Mouse (Mus musculus) hindbrain, embryonic 15.5 days (tissue): ENCODE measurements around the gene Tmem144. TPM values are rescaled to one million over a fixed set of nuclear protein-coding genes. Genes with fewer than 3 reads are reported as not detected.

Experiments used
- ATAC-seq: fragments of 200-750 bp; cut with Nextera tagmentation; 2 replicates; pipeline ENCODE4 v1.8.0; 2017; ENCODE audit warnings: low read depth, moderate number of reproducible peaks, moderate TSS enrichment; ENCODE audit not compliant: low FRiP score
- H3K27ac ChIP-seq: fragments of 300-500 bp; sonication (generic); replicated peaks from 2 replicates; pipeline ENCODE4 v1.5.1; 2015; ENCODE audit warnings: mild to moderate bottlenecking, inconsistent platforms
- H3K27me3 ChIP-seq: fragments of 300-500 bp; sonication (generic); 2 replicates; pipeline ENCODE4 v1.6.1; 2015; ENCODE audit warnings: control low read depth, inconsistent platforms
- H3K36me3 ChIP-seq: fragments of 300-500 bp; sonication (generic); 2 replicates; pipeline ENCODE4 v1.6.1; 2015; ENCODE audit warnings: control low read depth, inconsistent platforms
- H3K4me1 ChIP-seq: fragments of 300-500 bp; sonication (generic); replicated peaks from 2 replicates; pipeline ENCODE4 v1.6.1; 2015; ENCODE audit warnings: control low read depth, inconsistent platforms
- H3K4me2 ChIP-seq: fragments of 300-500 bp; sonication (generic); 2 replicates; pipeline ENCODE4 v1.6.1; 2015; ENCODE audit warnings: moderate library complexity, mild to moderate bottlenecking, inconsistent platforms
- H3K4me3 ChIP-seq: fragments of 300-500 bp; sonication (generic); 2 replicates; pipeline ENCODE4 v1.5.1; 2015; ENCODE audit warnings: mild to moderate bottlenecking, inconsistent platforms
- H3K9ac ChIP-seq: fragments of 300-500 bp; sonication (generic); 2 replicates; pipeline ENCODE4 v1.6.1; 2015; ENCODE audit warnings: inconsistent platforms
- H3K9me3 ChIP-seq: fragments of 300-500 bp; sonication (generic); 2 replicates; pipeline ENCODE4 v1.6.1; 2016; ENCODE audit warnings: control low read depth, inconsistent platforms
- WGBS: fragments of 180-500 bp; shearing (Covaris S2); methylation state at CpG from one replicate; pipeline ENCODE4 v1.1.7; 2015; 5-methylcytosine and 5-hydroxymethylcytosine counted together
- polyA plus RNA-seq: library from polyadenylated mRNA; unstranded; fragments of >200 nt; fragmentation: Nextera tagmentation; extraction: Ambion mirVana; gene quantifications from 2 replicates; pipeline ENCODE4 v1.2.1, GENCODE M21; 2015

The Tmem144 gene
- polyA plus RNA-seq, 1 experiment from 2014 or later, result 1.5 TPM

- no peak for ATAC-seq
Measured at GRCm38 (mm10) chr3:79884761-79885189, 32.2 kb upstream of the Tmem144 start.

GRCm38 (mm10) chr3:79884305-79884704, 31.7 kb upstream of the Tmem144 start, which contains the start of gene Fam198b:
Gene Fam198b, plus strand, starts transcription at chr3:79884533.
- Histone ChIP-seq H3K9me3 (no peaks in the 10 kb centered on the region), H3K9ac (no peak within 1 kb of the TSS), H3K27me3 (no peaks in the 10 kb centered on the region), H3K4me1 (peaks cover 12% of the 10 kb centered on the region; the same call in 1 of the 2 replicates), H3K36me3 (no peaks in the 10 kb centered on the region), H3K4me2 (peak within 1 kb of the TSS; percentile 40; the same call in 1 of the 2 replicates), H3K4me3 (0 out of 2 replicates have a peak within 1 kb of the TSS, but pooled peaks have one; percentile 6), H3K27ac (no peak within 1 kb of the TSS)
- no peak for ATAC-seq
- WGBS, result 61% methylated on average over 5 of the region's 5 CpGs

More at GRCm38 (mm10) chr3:79884761-79885189, 32.2 kb upstream of the Tmem144 start:
- Histone ChIP-seq H3K4me1 (peaks cover 12% of the 10 kb centered on the region; the same call in 1 of the 2 replicates), H3K9ac (no peak overlapping the region), H3K27ac (no peak overlapping the region), H3K27me3 (no peaks in the 10 kb centered on the region), H3K36me3 (no peaks in the 10 kb centered on the region), H3K4me3 (0 out of 2 replicates have a peak overlapping the region, but pooled peaks have one; percentile 6), H3K4me2 (peak overlapping the region; percentile 40; the same call in 1 of the 2 replicates), H3K9me3 (no peaks in the 10 kb centered on the region)
- WGBS, result 42% methylated on average over 9 of the region's 9 CpGs

GRCm38 (mm10) chr3:79883092-79883491, 30.5 kb upstream of the Tmem144 start:
- Histone ChIP-seq H3K4me2 (no peak overlapping the region), H3K9me3 (no peaks in the 10 kb centered on the region), H3K36me3 (no peaks in the 10 kb centered on the region), H3K27ac (no peak overlapping the region), H3K4me1 (peaks cover 12% of the 10 kb centered on the region; the same call in 1 of the 2 replicates), H3K27me3 (no peaks in the 10 kb centered on the region), H3K4me3 (no peak overlapping the region), H3K9ac (no peak overlapping the region)
- no peak for ATAC-seq
- WGBS, result 40% methylated on average over 7 of the region's 7 CpGs

- Histone ChIP-seq H3K4me1 (peaks cover 4% of the 10 kb centered on the region; the same call in 1 of the 2 replicates), H3K27me3 (no peaks in the 10 kb centered on the region), H3K4me3 (no peak overlapping the region), H3K4me2 (no peak overlapping the region), H3K9ac (no peak overlapping the region), H3K9me3 (no peaks in the 10 kb centered on the region), H3K27ac (no peak overlapping the region), H3K36me3 (no peaks in the 10 kb centered on the region)
- 61% methylated on average over 2 of the region's 2 CpGs for whole genome bisulfite sequencing
- no peak for ATAC-seq
Measured at GRCm38 (mm10) chr3:79881645-79882044, 29.1 kb upstream of the Tmem144 start.

GRCm38 (mm10) chr3:79879246-79879645, 26.7 kb upstream of the Tmem144 start:
- Histone ChIP-seq H3K27me3 (no peaks in the 10 kb centered on the region), H3K9ac (no peak overlapping the region), H3K36me3 (no peaks in the 10 kb centered on the region), H3K4me1 (no peaks in the 10 kb centered on the region), H3K9me3 (no peaks in the 10 kb centered on the region), H3K4me2 (no peak overlapping the region), H3K4me3 (no peak overlapping the region), H3K27ac (no peak overlapping the region)
- WGBS, result 59% methylated on average over 9 of the region's 9 CpGs
- no peak for ATAC-seq

GRCm38 (mm10) chr3:79878350-79878749, 25.8 kb upstream of the Tmem144 start:
- no peak overlapping the region for H3K9ac ChIP-seq
- H3K4me2 ChIP-seq, result no peak overlapping the region
- no peaks in the 10 kb centered on the region for H3K9me3 ChIP-seq
- H3K4me1 ChIP-seq, result no peaks in the 10 kb centered on the region
- H3K27ac ChIP-seq, result no peak overlapping the region
- WGBS, result 73% methylated on average over 3 of the region's 3 CpGs
- no peak overlapping the region for H3K4me3 ChIP-seq
- no peak for ATAC-seq
- no peaks in the 10 kb centered on the region for H3K27me3 ChIP-seq
- H3K36me3 ChIP-seq, result no peaks in the 10 kb centered on the region

GRCm38 (mm10) chr3:79875471-79875870, 22.9 kb upstream of the Tmem144 start:
- H3K4me3 ChIP-seq, result no peak overlapping the region
- H3K27ac ChIP-seq, result no peak overlapping the region
- H3K4me2 ChIP-seq, result no peak overlapping the region
- 91% methylated on average over 5 of the region's 5 CpGs for WGBS
- no peak overlapping the region for H3K9ac ChIP-seq
- no peaks in the 10 kb centered on the region for H3K4me1 ChIP-seq
- H3K36me3 ChIP-seq, result no peaks in the 10 kb centered on the region
- no peaks in the 10 kb centered on the region for H3K27me3 ChIP-seq
- H3K9me3 ChIP-seq, result no peaks in the 10 kb centered on the region
- ATAC-seq, result no peak

- H3K27me3 ChIP-seq, result no peaks in the 10 kb centered on the region
- ATAC-seq, result peak; percentile 88
- no peak overlapping the region for H3K4me2 ChIP-seq
- 26% methylated on average over 1 of the region's 1 CpGs for WGBS
- no peaks in the 10 kb centered on the region for H3K9me3 ChIP-seq
- peak overlapping the region; percentile 85 for H3K27ac ChIP-seq
- peaks cover 19% of the 10 kb centered on the region for H3K4me1 ChIP-seq
- H3K4me3 ChIP-seq, result no peak overlapping the region
- no peak overlapping the region for H3K9ac ChIP-seq
- no peaks in the 10 kb centered on the region for H3K36me3 ChIP-seq
Measured at GRCm38 (mm10) chr3:79867121-79867709, 14.6 kb upstream of the Tmem144 start.

- ATAC-seq, result peak; percentile 40; the same call in 1 of the 2 replicates
- Histone ChIP-seq H3K27ac (peak overlapping the region; percentile 85), H3K4me3 (no peak overlapping the region), H3K4me1 (peaks cover 19% of the 10 kb centered on the region), H3K9me3 (no peaks in the 10 kb centered on the region), H3K27me3 (no peaks in the 10 kb centered on the region), H3K4me2 (0 out of 2 replicates have a peak overlapping the region, but pooled peaks have one; percentile 6), H3K9ac (no peak overlapping the region), H3K36me3 (no peaks in the 10 kb centered on the region)
- 67% methylated on average over 9 of the region's 9 CpGs for WGBS
Measured at GRCm38 (mm10) chr3:79866526-79866925, 14.0 kb upstream of the Tmem144 start.

- no peaks in the 10 kb centered on the region for H3K9me3 ChIP-seq
- H3K27me3 ChIP-seq, result no peaks in the 10 kb centered on the region
- no peak overlapping the region for H3K4me2 ChIP-seq
- no peak for ATAC-seq
- H3K4me3 ChIP-seq, result no peak overlapping the region
- 62% methylated on average over 3 of the region's 3 CpGs for WGBS
- H3K36me3 ChIP-seq, result no peaks in the 10 kb centered on the region
- H3K4me1 ChIP-seq, result peaks cover 19% of the 10 kb centered on the region
- H3K9ac ChIP-seq, result no peak overlapping the region
- peak overlapping the region; percentile 85 for H3K27ac ChIP-seq
Measured at GRCm38 (mm10) chr3:79866089-79866488, 13.5 kb upstream of the Tmem144 start.

- Histone ChIP-seq H3K9me3 (no peaks in the 10 kb centered on the region), H3K36me3 (no peaks in the 10 kb centered on the region), H3K4me2 (no peak overlapping the region), H3K27me3 (no peaks in the 10 kb centered on the region), H3K4me1 (peaks cover 19% of the 10 kb centered on the region), H3K9ac (no peak overlapping the region), H3K4me3 (no peak overlapping the region), H3K27ac (no peak overlapping the region)
- WGBS, result 70% methylated on average over 7 of the region's 7 CpGs
- no peak for ATAC-seq
Measured at GRCm38 (mm10) chr3:79864824-79865223, 12.3 kb upstream of the Tmem144 start.

- WGBS, result 58% methylated on average over 3 of the region's 3 CpGs
- no peak for ATAC-seq
- H3K9me3 ChIP-seq, result no peaks in the 10 kb centered on the region
- H3K27ac ChIP-seq, result no peak overlapping the region
- no peaks in the 10 kb centered on the region for H3K4me1 ChIP-seq
- H3K4me2 ChIP-seq, result no peak overlapping the region
- H3K27me3 ChIP-seq, result no peaks in the 10 kb centered on the region
- no peak overlapping the region for H3K4me3 ChIP-seq
- H3K36me3 ChIP-seq, result no peaks in the 10 kb centered on the region
- no peak overlapping the region for H3K9ac ChIP-seq
Measured at GRCm38 (mm10) chr3:79858221-79858620, 5.6 kb upstream of the Tmem144 start.
